Mouse (Mus musculus) erythroblast, embryonic 14.5 days (primary cell): ENCODE measurements at regions not wholly inside any gene's neighbourhood (a gene's known extent, or its start where the extent isn't known, plus 50 kb on each side); places are given as distances from the start of the nearest gene placed in this dataset.

Experiments
- GATA1 ChIP-seq: IDR thresholded peaks from 2 replicates; pipeline ENCODE4 v1.6.1; 2012; ENCODE audit warnings: low read length, inconsistent platforms, mixed read lengths
- TAL1 ChIP-seq: IDR thresholded peaks from 3 replicates; pipeline ENCODE4 v1.6.1; 2012; ENCODE audit warnings: low read length, inconsistent platforms, mixed read lengths

- TF ChIP-seq GATA1 (no peak), TAL1 (no peak)
Observed at GRCm38 (mm10) chr1:184629194-184629593, 103.2 kb downstream of the Hlx start.
